Mouse (Mus musculus) pancreas, adult 10 weeks (tissue): ENCODE results near the gene Pank1. TPM values are rescaled to one million over a fixed set of nuclear protein-coding genes. Genes with fewer than 3 reads are reported as not detected.

Experiments
- polyA plus RNA-seq: library from polyadenylated mRNA; stranded (reverse); fragments of 350-450 nt; fragmentation: Illumina TruSeq; extraction: RNeasy Lipid Tissue Mini Kit (QIAGEN cat#74804); gene quantifications from one replicate; pipeline ENCODE4 v1.2.3, GENCODE M21; 2015; ENCODE audit warnings: low read depth, low replicate concordance; ENCODE audit not compliant: insufficient read depth

Pank1 gene
- polyA plus RNA-seq = 0.50 TPM

GRCm38 (mm10) chr19:34878603-34879541, at the start of gene Pank1:
Gene Pank1 (minus strand): TSS chr19:34879455.

GRCm38 (mm10) chr19:34921652-34922602, 42.7 kb upstream of the Pank1 start, which contains the start of gene Kif20b:
Gene Kif20b (plus strand): TSS chr19:34922361.

Other genes with a start within 250 kb of the Pank1 start
- not detected for gene Ifit1bl2, start 238.7 kb downstream of the Pank1 start, polyA plus RNA-seq
- 3.8 TPM for gene Ifit1, start 238.6 kb downstream of the Pank1 start, polyA plus RNA-seq
- 2.5 TPM for gene Slc16a12, start 132.2 kb downstream of the Pank1 start, polyA plus RNA-seq
- 0.17 TPM for gene Kif20b, start 42.9 kb upstream of the Pank1 start, polyA plus RNA-seq